Mouse (Mus musculus): Measurements from ENCODE around the gene Zbtb7a. TPM values are rescaled to one million over a fixed set of nuclear protein-coding genes. Genes with fewer than 3 reads are reported as not detected.

Gene Zbtb7a
- polyA plus RNA-seq, 1 experiment = 26.1 TPM

DNA sequence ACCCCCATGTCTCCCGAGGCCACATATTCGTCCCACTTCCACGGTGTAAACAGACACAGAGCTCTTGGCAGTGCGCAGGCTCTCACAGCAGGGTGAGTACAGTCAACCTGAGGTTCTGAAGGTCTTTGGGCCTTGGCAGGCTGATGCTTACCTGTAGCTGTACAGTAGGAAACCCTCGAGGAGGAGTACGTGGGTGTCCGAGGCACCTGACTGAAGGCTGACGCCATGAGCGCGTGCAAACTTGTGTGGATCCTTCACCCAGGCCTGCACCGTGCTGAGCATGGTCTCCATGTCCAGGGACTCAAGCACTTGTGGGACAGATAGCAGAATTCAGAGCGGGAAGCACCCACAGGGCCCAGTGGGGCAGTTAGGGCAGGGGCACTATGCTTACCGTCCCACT lies 65.1 kb downstream of the Zbtb7a start:
- no peaks in the 10 kb centered on the region for H3K79me2 ChIP-seq (ENCODE audit: control insufficient read depth, insufficient read depth)
- H3K4me3 ChIP-seq = no peak overlapping the region
- H3K27me3 ChIP-seq (ENCODE audit: control insufficient read depth, insufficient read depth, insufficient read length) = no peaks in the 10 kb centered on the region
- no peak for TF ChIP-seq MAX (IDR thresholded peaks at IDR 0.05; ENCODE audit: low read depth)
- TF ChIP-seq SRF (IDR thresholded peaks at IDR 0.05; ENCODE audit: control insufficient read depth, insufficient read length, low read depth) = no peak
- TF ChIP-seq TCF3 (IDR thresholded peaks at IDR 0.05; ENCODE audit: insufficient read length, low read depth) = no peak
- TF ChIP-seq CEBPB (IDR thresholded peaks at IDR 0.05; ENCODE audit: insufficient read depth, poor library complexity, severe bottlenecking) = no peak
- TF ChIP-seq USF1 (IDR thresholded peaks at IDR 0.05; ENCODE audit: low read depth) = no peak
- no peak for TF ChIP-seq MYOD1 (IDR thresholded peaks at IDR 0.05; ENCODE audit: control insufficient read depth in 1 of 3, insufficient read length in 2 of 3, low read depth in 2 of 3)
- no peak for TF ChIP-seq E2F4 (IDR thresholded peaks at IDR 0.05; ENCODE audit: insufficient read depth)
- no peak for TF ChIP-seq REST (IDR thresholded peaks at IDR 0.05; ENCODE audit: insufficient read depth, insufficient read length)
- TF ChIP-seq POLR2A (IDR thresholded peaks at IDR 0.05; ENCODE audit: insufficient read length, low read depth) = no peak
- TF ChIP-seq MYOG (IDR thresholded peaks at IDR 0.05; ENCODE audit: control insufficient read depth in 1 of 3, insufficient read depth in 1 of 3, insufficient read length in 2 of 3, low read depth in 2 of 3) = no peak
- no peak for TF ChIP-seq POLR2AphosphoS2 (IDR thresholded peaks at IDR 0.05; ENCODE audit: insufficient read length, low read depth)
- H3K4me2 ChIP-seq (ENCODE audit: low read depth) = peak overlapping the region; percentile 51
- H3ac ChIP-seq (ENCODE audit: control insufficient read depth, insufficient read length) = no peak overlapping the region
- H3K36me3 ChIP-seq (ENCODE audit: control insufficient read depth, insufficient read depth) = no peaks in the 10 kb centered on the region

- H3K27me3 ChIP-seq (ENCODE audit: control insufficient read depth, insufficient read depth, insufficient read length) = no peaks in the 10 kb centered on the region
- no peak for TF ChIP-seq TCF3 (IDR thresholded peaks at IDR 0.05; ENCODE audit: insufficient read length, low read depth)
- TF ChIP-seq MYOD1 (IDR thresholded peaks at IDR 0.05; ENCODE audit: control insufficient read depth in 1 of 3, insufficient read length in 2 of 3, low read depth in 2 of 3) = peak in 1 of 3 experiments; percentile 44
- TF ChIP-seq POLR2AphosphoS2 (IDR thresholded peaks at IDR 0.05; ENCODE audit: insufficient read length, low read depth) = peak; percentile 45
- H3K4me2 ChIP-seq (ENCODE audit: low read depth) = peak overlapping the region; percentile 51
- no peaks in the 10 kb centered on the region for H3K79me2 ChIP-seq (ENCODE audit: control insufficient read depth, insufficient read depth)
- peak overlapping the region; percentile 1 for H3K4me3 ChIP-seq
- H3K36me3 ChIP-seq (ENCODE audit: control insufficient read depth, insufficient read depth) = no peaks in the 10 kb centered on the region
- H3ac ChIP-seq (ENCODE audit: control insufficient read depth, insufficient read length) = no peak overlapping the region
Measured at GRCm38 (mm10) chr10:81200605-81201287, 65.7 kb downstream of the Zbtb7a start.

DNA sequence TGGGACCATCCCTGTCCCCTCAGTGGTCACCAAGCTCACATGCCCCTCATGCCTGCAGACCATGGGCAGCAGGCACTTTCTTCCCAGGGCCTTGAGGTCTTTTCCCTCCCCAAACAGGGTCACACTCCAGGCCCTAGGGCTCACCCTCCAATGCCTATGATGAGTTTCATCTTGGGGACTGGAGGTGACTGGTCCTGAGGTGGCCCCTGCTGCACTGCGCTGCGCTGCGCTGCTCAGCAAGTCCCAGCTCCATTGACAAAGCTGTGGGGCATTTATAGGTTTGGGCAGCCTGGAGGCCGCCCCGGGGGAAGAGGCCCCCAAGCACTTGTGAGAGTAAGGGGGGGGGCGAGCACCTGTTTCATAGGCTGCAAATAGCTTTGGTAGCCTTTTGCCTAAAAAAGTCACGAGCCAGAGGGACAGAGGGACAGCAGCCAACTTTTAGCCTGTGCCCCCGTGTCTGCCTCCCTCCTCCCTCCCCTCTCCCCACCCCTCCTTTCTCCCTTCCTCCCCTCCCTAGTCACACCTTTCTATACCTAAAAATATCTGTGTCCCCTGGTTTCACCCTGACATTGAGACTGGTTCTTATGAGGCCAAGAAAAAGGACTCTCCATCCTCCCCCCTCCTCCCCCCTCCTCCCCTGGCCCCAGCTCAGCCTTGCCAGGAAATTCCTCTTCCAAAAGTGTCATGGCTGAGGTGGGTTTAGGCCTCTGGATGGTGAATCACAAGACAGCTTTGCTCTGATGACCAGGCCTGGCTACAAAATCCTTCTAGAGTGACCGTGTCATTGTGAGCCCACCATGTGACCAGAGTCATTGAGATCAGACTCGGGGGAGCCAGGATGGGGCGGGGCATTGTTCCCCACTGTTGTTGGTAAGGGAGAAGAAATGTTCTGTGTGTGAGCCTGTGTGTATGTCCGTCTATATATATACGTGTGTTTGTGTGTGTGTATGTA lies 67.1 kb downstream of the Zbtb7a start, which contains the start of gene Nmrk2:
Gene Nmrk2 (minus strand): TSS at position 245 of the 952 bp plus-strand sequence.
- Histone ChIP-seq H3K36me3 (ENCODE audit: control insufficient read depth, insufficient read depth) (no peaks in the 10 kb centered on the region), H3ac (ENCODE audit: control insufficient read depth, insufficient read length) (no peak within 1 kb of the TSS), H3K4me2 (ENCODE audit: low read depth) (peak within 1 kb of the TSS; percentile 51), H3K4me3 (peak within 1 kb of the TSS; percentile 1), H3K27me3 (ENCODE audit: control insufficient read depth, insufficient read depth, insufficient read length) (no peaks in the 10 kb centered on the region), H3K79me2 (ENCODE audit: control insufficient read depth, insufficient read depth) (no peaks in the 10 kb centered on the region)
- TF ChIP-seq TCF12 (IDR thresholded peaks at IDR 0.05; ENCODE audit: insufficient read depth, poor library complexity, severe bottlenecking) (peak; percentile 32), E2F4 (IDR thresholded peaks at IDR 0.05; ENCODE audit: insufficient read depth) (no peak), POLR2AphosphoS2 (IDR thresholded peaks at IDR 0.05; ENCODE audit: insufficient read length, low read depth) (peak; percentile 67), POLR2A (IDR thresholded peaks at IDR 0.05; ENCODE audit: insufficient read length, low read depth) (peak; percentile 49), MYOD1 (IDR thresholded peaks at IDR 0.05; ENCODE audit: control insufficient read depth in 1 of 3, insufficient read length in 2 of 3, low read depth in 2 of 3) (peak in 1 of 3 experiments; percentile 80), SRF (IDR thresholded peaks at IDR 0.05; ENCODE audit: control insufficient read depth, insufficient read length, low read depth) (peak; percentile 73), CEBPB (IDR thresholded peaks at IDR 0.05; ENCODE audit: insufficient read depth, poor library complexity, severe bottlenecking) (no peak), MYOG (IDR thresholded peaks at IDR 0.05; ENCODE audit: control insufficient read depth in 1 of 3, insufficient read depth in 1 of 3, insufficient read length in 2 of 3, low read depth in 2 of 3) (peak in 2 of 3 experiments; percentile 58 to 73), USF1 (IDR thresholded peaks at IDR 0.05; ENCODE audit: low read depth) (peak; percentile 69)

Other genes with a start within 250 kb of the Zbtb7a start
- gene Timm13, start 234.3 kb upstream of the Zbtb7a start, polyA plus RNA-seq (2012; fragmentation: generic; extraction: Trizol) = 225 TPM
- gene Lmnb2, start 217.0 kb upstream of the Zbtb7a start, polyA plus RNA-seq (2012; fragmentation: generic; extraction: Trizol) = 65.2 TPM
- 52.2 TPM for gene Gadd45b, start 205.1 kb upstream of the Zbtb7a start, polyA plus RNA-seq (2012; fragmentation: generic; extraction: Trizol)
- gene Gng7, start 120.3 kb upstream of the Zbtb7a start, polyA plus RNA-seq (2012; fragmentation: generic; extraction: Trizol) = 0.47 TPM
- 0.42 TPM for gene Diras1, start 109.6 kb upstream of the Zbtb7a start, polyA plus RNA-seq (2012; fragmentation: generic; extraction: Trizol)
- 21.8 TPM for gene Slc39a3, start 97.8 kb upstream of the Zbtb7a start, polyA plus RNA-seq (2012; fragmentation: generic; extraction: Trizol)
- gene Sgta, start 75.0 kb upstream of the Zbtb7a start, polyA plus RNA-seq (2012; fragmentation: generic; extraction: Trizol) = 192 TPM
- gene Thop1, start 65.2 kb upstream of the Zbtb7a start, polyA plus RNA-seq (2012; fragmentation: generic; extraction: Trizol) = 139 TPM
- gene Creb3l3, start 36.3 kb upstream of the Zbtb7a start, polyA plus RNA-seq (2012; fragmentation: generic; extraction: Trizol) = 0.14 TPM
- gene Map2k2, start 29.3 kb upstream of the Zbtb7a start, polyA plus RNA-seq (2012; fragmentation: generic; extraction: Trizol) = 126 TPM
- 43.2 TPM for gene Pias4, start 32.7 kb downstream of the Zbtb7a start, polyA plus RNA-seq (2012; fragmentation: generic; extraction: Trizol)
- gene Eef2, start 41.4 kb downstream of the Zbtb7a start, polyA plus RNA-seq (2012; fragmentation: generic; extraction: Trizol) = 3,891 TPM
- gene Dapk3, start 47.8 kb downstream of the Zbtb7a start, polyA plus RNA-seq (2012; fragmentation: generic; extraction: Trizol) = 120 TPM
- 0.12 TPM for gene 4930442H23Rik, start 48.6 kb downstream of the Zbtb7a start, polyA plus RNA-seq (2012; fragmentation: generic; extraction: Trizol)
- 52.3 TPM for gene Nmrk2, start 66.8 kb downstream of the Zbtb7a start, polyA plus RNA-seq (2012; fragmentation: generic; extraction: Trizol)
- gene Atcay, start 95.6 kb downstream of the Zbtb7a start, polyA plus RNA-seq (2012; fragmentation: generic; extraction: Trizol) = 0.11 TPM
- gene Zfr2, start 97.9 kb downstream of the Zbtb7a start, polyA plus RNA-seq (2012; fragmentation: generic; extraction: Trizol) = 2.3 TPM
- gene Matk, start 117.7 kb downstream of the Zbtb7a start, polyA plus RNA-seq (2012; fragmentation: generic; extraction: Trizol) = 0.67 TPM
- gene Mrpl54, start 131.7 kb downstream of the Zbtb7a start, polyA plus RNA-seq (2012; fragmentation: generic; extraction: Trizol) = 167 TPM
- gene Apba3, start 131.7 kb downstream of the Zbtb7a start, polyA plus RNA-seq (2012; fragmentation: generic; extraction: Trizol) = 166 TPM
- gene Tjp3, start 156.4 kb downstream of the Zbtb7a start, polyA plus RNA-seq (2012; fragmentation: generic; extraction: Trizol) = 0.17 TPM
- 23.3 TPM for gene Pip5k1c, start 157.7 kb downstream of the Zbtb7a start, polyA plus RNA-seq (2012; fragmentation: generic; extraction: Trizol)
- gene Cactin, start 185.9 kb downstream of the Zbtb7a start, polyA plus RNA-seq (2012; fragmentation: generic; extraction: Trizol) = 31.3 TPM
- gene Tbxa2r, start 193.5 kb downstream of the Zbtb7a start, polyA plus RNA-seq (2012; fragmentation: generic; extraction: Trizol) = 0.16 TPM
- gene Gipc3, start 208.0 kb downstream of the Zbtb7a start, polyA plus RNA-seq (2012; fragmentation: generic; extraction: Trizol) = 0.10 TPM
- gene Hmg20b, start 215.3 kb downstream of the Zbtb7a start, polyA plus RNA-seq (2012; fragmentation: generic; extraction: Trizol) = 80.2 TPM
- gene Mfsd12, start 222.3 kb downstream of the Zbtb7a start, polyA plus RNA-seq (2012; fragmentation: generic; extraction: Trizol) = 21.7 TPM
- 0.92 TPM for gene 4930404N11Rik, start 230.6 kb downstream of the Zbtb7a start, polyA plus RNA-seq (2012; fragmentation: generic; extraction: Trizol)
- gene Fzr1, start 243.3 kb downstream of the Zbtb7a start, polyA plus RNA-seq (2012; fragmentation: generic; extraction: Trizol) = 42.0 TPM
- gene Dohh, start 249.2 kb downstream of the Zbtb7a start, polyA plus RNA-seq (2012; fragmentation: generic; extraction: Trizol) = 103 TPM
- gene Gm48551, start 249.2 kb downstream of the Zbtb7a start, polyA plus RNA-seq (2012; fragmentation: generic; extraction: Trizol) = 1.7 TPM

Measured in myocyte (in vitro differentiated cells).